Mouse (Mus musculus) liver, postnatal 0 days (tissue): Measurements from ENCODE around the gene Hist1h4h. TPM values are rescaled to one million over a fixed set of nuclear protein-coding genes. Genes with fewer than 3 reads are reported as not detected.

Experiments
- ATAC-seq: fragments of 200-750 bp; cut with Nextera tagmentation; 2 replicates; pipeline ENCODE4 v1.8.0; 2017; ENCODE audit warnings: mild to moderate bottlenecking, moderate library complexity
- DNase-seq: peaks from one replicate; pipeline ENCODE4 v3.0.0-alpha.2; 2016
- H3K27ac ChIP-seq: fragments of 300-500 bp; sonication (generic); 2 replicates; pipeline ENCODE4 v1.5.1; 2014; ENCODE audit warnings: antibody characterized with exemption, moderate library complexity, mild to moderate bottlenecking, low read depth
- H3K27me3 ChIP-seq: fragments of 300-500 bp; sonication (generic); 2 replicates; pipeline ENCODE4 v1.6.1; 2014; ENCODE audit warnings: low read length, control low read depth, mixed read lengths; ENCODE audit not compliant: insufficient read depth
- H3K36me3 ChIP-seq: fragments of 300-500 bp; sonication (generic); replicated peaks from 2 replicates; pipeline ENCODE4 v1.6.1; 2014; ENCODE audit warnings: mild to moderate bottlenecking, control low read depth, low read length, moderate library complexity, mixed read lengths; ENCODE audit not compliant: insufficient read depth
- H3K4me1 ChIP-seq: fragments of 300-500 bp; sonication (generic); 2 replicates; pipeline ENCODE4 v1.6.1; 2014; ENCODE audit warnings: antibody characterized with exemption, mild to moderate bottlenecking, control low read depth; ENCODE audit not compliant: insufficient read depth
- H3K4me2 ChIP-seq: fragments of 300-500 bp; sonication (generic); 2 replicates; pipeline ENCODE4 v1.6.1; 2014; ENCODE audit warnings: low read depth, mild to moderate bottlenecking, low read length, moderate library complexity, mixed read lengths
- H3K4me3 ChIP-seq: fragments of 300-500 bp; sonication (generic); 2 replicates; pipeline ENCODE4 v1.5.1; 2014; ENCODE audit warnings: low read depth, low read length
- H3K9ac ChIP-seq: fragments of 300-500 bp; sonication (generic); replicated peaks from 2 replicates; pipeline ENCODE4 v1.6.1; 2014; ENCODE audit warnings: mild to moderate bottlenecking, moderate library complexity
- H3K9me3 ChIP-seq: fragments of 300-500 bp; sonication (generic); 2 replicates; pipeline ENCODE4 v1.6.1; 2016; ENCODE audit warnings: mild to moderate bottlenecking, control low read depth, low read length, mixed read lengths
- CTCF ChIP-seq: sonication (generic); IDR thresholded peaks from 2 replicates; pipeline ENCODE4 v1.5.1; 2016; ENCODE audit warnings: antibody characterized with exemption, low read depth
- EP300 ChIP-seq: IDR thresholded peaks from 2 replicates; pipeline ENCODE4 v1.6.1; 2016; ENCODE audit warnings: antibody characterized with exemption, low read depth, mild to moderate bottlenecking
- WGBS: fragments of 180-500 bp; shearing (Covaris S2); extraction: QIAGEN DNeasy Blood & Tissue Kit; methylation state at CpG from one replicate; pipeline ENCODE4 v1.1.7; 2014; ENCODE audit not compliant: insufficient replicate concordance; 5-methylcytosine and 5-hydroxymethylcytosine counted together
- polyA plus RNA-seq: library from polyadenylated mRNA; unstranded; fragments of >200 nt; fragmentation: Nextera tagmentation; extraction: Ambion mirVana; gene quantifications from 2 replicates; pipeline ENCODE4 v1.2.1, GENCODE M21; 2015

Gene Hist1h4h
- polyA plus RNA-seq, result 7.2 and 7.5 TPM in 2 replicates

GRCm38 (mm10) chr13:23530901-23531875 lies at the start of gene Hist1h4h:
Hist1h4h (plus strand) TSS chr13:23531050.
- DNase-seq (peak; percentile 95), ATAC-seq (peak; percentile 60)
- Histone ChIP-seq H3K27ac (peak within 1 kb of the TSS; percentile 99), H3K4me2 (peak within 1 kb of the TSS; percentile 80), H3K4me1 (peaks cover 19% of the 10 kb centered on the region), H3K27me3 (no peaks in the 10 kb centered on the region), H3K36me3 (no peaks in the 10 kb centered on the region), H3K4me3 (peak within 1 kb of the TSS; percentile 66), H3K9ac (peak within 1 kb of the TSS; percentile 87), H3K9me3 (no peaks in the 10 kb centered on the region)
- peak; percentile 92 for TF ChIP-seq EP300
- no peak for TF ChIP-seq CTCF
- under 1% methylated on average over 54 of the region's 70 CpGs for WGBS

DNA sequence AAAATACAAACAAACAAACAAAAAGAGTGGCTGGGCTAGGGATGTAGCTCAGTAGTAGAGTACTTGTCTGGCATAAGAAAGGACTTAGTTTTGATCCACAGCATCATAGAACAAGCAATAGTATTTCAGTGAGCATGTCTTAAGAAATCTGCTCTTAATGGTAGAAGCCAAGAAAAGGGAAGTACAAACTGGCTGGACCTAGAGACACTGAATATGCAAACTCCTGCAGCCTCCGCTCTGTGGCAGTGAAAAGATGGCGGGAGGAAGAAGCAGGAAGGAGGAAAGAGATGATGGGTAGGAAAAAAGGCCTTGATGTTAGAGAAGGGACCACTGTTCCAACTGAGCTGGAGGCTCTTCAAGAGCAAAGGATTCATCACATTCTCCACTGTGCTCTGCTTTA lies 47.7 kb upstream of the Hist1h4h start:
- Histone ChIP-seq H3K36me3 (no peaks in the 10 kb centered on the region), H3K4me3 (no peak overlapping the region), H3K9ac (no peak overlapping the region), H3K9me3 (no peaks in the 10 kb centered on the region), H3K27me3 (0 out of 2 replicates have a peak, but pooled peaks cover 4% of the 10 kb centered on the region), H3K4me1 (no peaks in the 10 kb centered on the region), H3K4me2 (no peak overlapping the region), H3K27ac (no peak overlapping the region)
- DNase-seq (no peak), ATAC-seq (no peak)
- no peak for TF ChIP-seq EP300
- WGBS, result 64% methylated on average over 2 of the region's 2 CpGs

- ATAC-seq (no peak), DNase-seq (no peak)
- no peak overlapping the region for H3K9ac ChIP-seq
- no peak overlapping the region for H3K4me2 ChIP-seq
- peaks cover 4% of the 10 kb centered on the region; the same call in 1 of the 2 replicates for H3K4me1 ChIP-seq
- no peak overlapping the region for H3K4me3 ChIP-seq
- 0 out of 2 replicates have a peak, but pooled peaks cover 5% of the 10 kb centered on the region for H3K27me3 ChIP-seq
- H3K36me3 ChIP-seq, result no peaks in the 10 kb centered on the region
- H3K27ac ChIP-seq, result no peak overlapping the region
- WGBS, result 40% methylated on average over 5 of the region's 5 CpGs
- H3K9me3 ChIP-seq, result no peaks in the 10 kb centered on the region
- TF ChIP-seq CTCF (no peak), EP300 (no peak)
Measured at GRCm38 (mm10) chr13:23485271-23485670, 45.6 kb upstream of the Hist1h4h start.

GRCm38 (mm10) chr13:23488400-23489322 lies 42.2 kb upstream of the Hist1h4h start, which contains the start of gene Btn2a2:
Btn2a2 (minus strand) TSS chr13:23488857.
- H3K27me3 ChIP-seq, result 0 out of 2 replicates have a peak, but pooled peaks cover 5% of the 10 kb centered on the region
- no peak within 1 kb of the TSS for H3K9ac ChIP-seq
- H3K4me3 ChIP-seq, result 0 out of 2 replicates have a peak within 1 kb of the TSS, but pooled peaks have one; percentile 10
- WGBS, result 5% methylated on average over 13 of the region's 14 CpGs
- H3K4me1 ChIP-seq, result peaks cover 10% of the 10 kb centered on the region
- H3K36me3 ChIP-seq, result no peaks in the 10 kb centered on the region
- peak within 1 kb of the TSS; percentile 55 for H3K4me2 ChIP-seq
- TF ChIP-seq CTCF (no peak), EP300 (no peak)
- DNase-seq (peak; percentile 53), ATAC-seq (peak; percentile 85)
- no peak within 1 kb of the TSS for H3K27ac ChIP-seq
- no peaks in the 10 kb centered on the region for H3K9me3 ChIP-seq

DNA sequence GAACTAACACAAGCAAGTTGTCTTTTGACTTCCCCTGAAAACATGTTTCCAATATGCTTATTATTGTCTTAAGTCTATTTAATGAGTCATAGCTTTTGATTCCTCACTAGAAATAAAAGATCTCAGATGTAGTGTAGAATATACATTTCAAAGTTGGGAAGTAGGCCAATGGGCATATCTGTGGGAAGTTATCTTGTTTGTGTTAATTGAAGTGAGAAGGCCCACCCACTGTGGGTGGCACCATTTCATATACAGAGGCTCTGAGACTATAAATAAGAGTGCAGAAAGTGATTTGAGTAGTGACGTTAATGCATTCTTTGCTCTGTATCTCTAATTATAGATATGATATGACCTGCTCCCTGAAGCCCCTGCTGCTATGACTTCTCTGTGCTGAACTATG lies 40.0 kb upstream of the Hist1h4h start:
- DNase-seq (no peak), ATAC-seq (no peak)
- Histone ChIP-seq H3K9ac (no peak overlapping the region), H3K27ac (no peak overlapping the region), H3K4me1 (peaks cover 10% of the 10 kb centered on the region), H3K4me2 (no peak overlapping the region), H3K27me3 (0 out of 2 replicates have a peak, but pooled peaks cover 5% of the 10 kb centered on the region), H3K9me3 (no peaks in the 10 kb centered on the region), H3K36me3 (no peaks in the 10 kb centered on the region), H3K4me3 (no peak overlapping the region)
- 46% methylated on average over 1 of the region's 1 CpGs for WGBS
- no peak for TF ChIP-seq CTCF
